Mouse (Mus musculus): ENCODE measurements around the gene Kiss1.

DNA sequence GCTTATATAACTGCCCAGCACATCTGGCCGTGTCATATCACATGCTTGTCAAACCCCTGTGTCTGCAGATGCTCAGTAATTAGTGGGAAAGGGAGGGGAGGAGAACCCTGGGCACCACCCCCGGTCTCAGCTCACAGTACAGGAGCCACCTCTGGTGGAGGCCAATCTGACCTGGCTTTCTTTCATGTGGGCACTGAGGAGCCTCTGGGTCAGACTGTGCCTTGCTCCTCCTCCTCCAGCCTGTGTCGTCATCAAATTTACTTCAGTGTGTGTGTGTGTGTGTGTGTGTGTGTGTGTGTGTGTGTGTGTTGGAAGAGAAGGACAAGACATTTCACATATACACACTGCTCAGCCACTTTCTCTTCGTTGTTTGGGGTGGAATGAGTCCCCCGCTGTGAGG, 1.7 kb downstream of the Kiss1 start:
- no peak for TF ChIP-seq CTCF (IDR thresholded peaks at IDR 0.05; ENCODE audit: control insufficient read depth, insufficient read depth, insufficient read length)
- no peak for TF ChIP-seq CEBPB (IDR thresholded peaks at IDR 0.05; ENCODE audit: low read depth)
- TF ChIP-seq MAX (IDR thresholded peaks at IDR 0.05): no peak
- TF ChIP-seq USF1 (IDR thresholded peaks at IDR 0.05; ENCODE audit: low read depth): no peak
- no peak for TF ChIP-seq MYOD1 (IDR thresholded peaks at IDR 0.05; ENCODE audit: control insufficient read depth, insufficient read length, low read depth)

All from C2C12 (cell line).